Mouse (Mus musculus) Patski (cell line): Measurements from ENCODE around the gene Parp11. TPM values are rescaled to one million over a fixed set of nuclear protein-coding genes. Genes with fewer than 3 reads are reported as not detected.

Experiments used
- ATAC-seq: fragments of 100-300 bp; one replicate; pipeline ENCODE4 v1.8.0; 2021
- CTCF ChIA-PET: fragments of 350-600 bp; sonication (Branson Sonifier 250); formaldehyde crosslinking; loops from one replicate; lab custom pipeline; 2022; ENCODE audit warnings: inconsistent platforms; lab: Charles Lee
- POLR2A ChIA-PET: fragments of 350-600 bp; sonication (Branson Sonifier 250); formaldehyde crosslinking; loops from one replicate; lab custom pipeline; 2022; ENCODE audit warnings: antibody characterized with exemption, inconsistent platforms; lab: Charles Lee
- DNase-seq: peaks from one replicate; pipeline ENCODE4 v3.0.0-alpha.2; 2011; ENCODE audit warnings: low read depth, low spot score
- H3K27me3 ChIP-seq: fragments of 371-371 bp; one replicate; pipeline ENCODE4 v1.5.1; 2021
- CTCF ChIP-seq: fragments of 100-300 bp; IDR thresholded peaks from one replicate; pipeline ENCODE4 v1.5.1; 2021
- in situ Hi-C: fragments of 300-500 bp; cut with MboI; formaldehyde crosslinking; loops from 3 replicates; pipeline ENCODE4 v1.11.1; 2018; ENCODE audit warnings: low pct_unique_long_range_greater_than_20kb, mixed read lengths
- polyA plus RNA-seq: library from polyadenylated mRNA; unstranded; gene quantifications from one replicate; pipeline ENCODE4 v1.2.3, GENCODE M21; 2021

The Parp11 gene
- polyA plus RNA-seq, 1 experiment from 2014 or later, result 17.2 TPM

DNA sequence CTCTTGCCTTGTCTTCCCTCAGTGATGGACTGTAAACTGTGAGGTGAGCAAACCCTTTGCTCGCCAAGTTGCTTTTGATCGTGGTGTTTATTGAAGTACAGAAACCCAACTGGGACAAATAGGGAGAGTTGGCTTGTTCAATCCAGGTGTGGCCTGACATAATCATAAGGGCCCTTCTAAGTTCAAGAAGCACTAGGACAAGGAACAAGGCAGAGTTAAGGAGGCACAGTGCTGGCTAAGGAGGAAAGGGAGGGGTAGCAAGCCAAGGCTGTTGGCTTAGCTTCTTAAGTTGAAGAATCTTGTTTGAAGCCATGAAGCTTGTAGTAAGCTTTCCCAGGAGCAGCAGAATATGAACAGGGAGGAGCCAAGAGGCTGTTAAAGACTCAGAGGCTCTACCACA is 13.1 kb downstream of the Parp11 start:
- no peaks in the 10 kb centered on the region for H3K27me3 ChIP-seq
- no peak for TF ChIP-seq CTCF
- ChIA-PET POLR2A (no interaction called here), CTCF (interaction anchor here (0.7 to 0.9 kb wide), 2 partner anchors 19 to 318 kb away, joined by 3 read pairs; no protein-coding TSS in a partner anchor)
- no peak for DNase-seq
- in situ Hi-C loops, result loop anchor here (10.0 kb wide), 1 partner anchor 515 kb away; no protein-coding TSS in a partner anchor
- no peak for ATAC-seq

DNA sequence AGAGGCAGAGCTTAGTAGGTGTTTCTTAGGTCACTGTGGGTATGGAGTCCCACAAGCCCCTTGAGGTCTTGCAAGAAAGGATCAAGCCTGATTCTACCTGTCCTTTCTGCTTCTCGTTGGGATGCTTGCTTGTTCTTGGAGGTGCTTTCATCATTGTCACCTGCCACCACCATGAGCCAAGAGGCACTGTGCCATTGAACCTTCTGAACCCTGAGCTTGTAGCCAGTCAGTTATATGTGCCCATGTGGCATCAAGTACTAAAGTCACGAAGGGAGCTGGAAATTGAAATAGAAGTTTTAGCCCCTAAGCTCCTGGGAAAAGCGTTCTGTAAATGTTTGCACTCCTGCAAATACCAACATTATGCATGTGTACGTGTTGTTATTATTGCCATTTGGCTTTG is 14.9 kb downstream of the Parp11 start:
- in situ Hi-C loops, result no loop called here
- ChIA-PET CTCF (interaction anchor here (0.7 to 1.3 kb wide), 2 partner anchors 10 to 34 kb away, joined by 3 read pairs; no protein-coding TSS in a partner anchor), POLR2A (interaction anchor here (1.5 kb wide), 1 partner anchor 9 kb away, joined by 7 read pairs; no protein-coding TSS in a partner anchor)
- no peak for TF ChIP-seq CTCF
- H3K27me3 ChIP-seq, result no peaks in the 10 kb centered on the region
- DNase-seq (no peak), ATAC-seq (no peak)

DNA sequence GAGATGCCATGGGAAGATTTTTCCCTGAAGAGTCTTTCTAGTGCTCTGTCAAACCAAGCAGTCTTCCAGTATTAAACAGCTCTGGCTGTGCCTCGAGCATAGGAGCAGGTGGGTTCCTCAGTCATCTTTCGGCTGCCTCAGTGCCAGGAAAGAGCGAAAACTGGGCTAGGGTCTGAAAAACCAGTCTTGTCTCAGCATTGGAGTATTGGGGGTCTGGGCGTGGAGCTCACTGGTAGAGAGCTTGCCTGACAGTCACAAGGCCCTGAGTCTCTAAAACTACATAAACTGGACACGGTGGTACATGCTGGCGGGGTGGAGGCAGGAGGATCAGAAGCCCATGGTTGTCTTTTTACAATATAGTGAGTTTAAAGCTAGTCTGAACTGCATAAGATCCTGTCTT is 15.6 kb downstream of the Parp11 start:
- DNase-seq (no peak), ATAC-seq (no peak)
- ChIA-PET CTCF (interaction anchor here (0.7 to 1.3 kb wide), 3 partner anchors 10 to 319 kb away, joined by 3 read pairs; no protein-coding TSS in a partner anchor), POLR2A (interaction anchor here (1.5 kb wide), 1 partner anchor 9 kb away, joined by 7 read pairs; no protein-coding TSS in a partner anchor)
- in situ Hi-C loops, result no loop called here
- no peak for TF ChIP-seq CTCF
- no peaks in the 10 kb centered on the region for H3K27me3 ChIP-seq

DNA sequence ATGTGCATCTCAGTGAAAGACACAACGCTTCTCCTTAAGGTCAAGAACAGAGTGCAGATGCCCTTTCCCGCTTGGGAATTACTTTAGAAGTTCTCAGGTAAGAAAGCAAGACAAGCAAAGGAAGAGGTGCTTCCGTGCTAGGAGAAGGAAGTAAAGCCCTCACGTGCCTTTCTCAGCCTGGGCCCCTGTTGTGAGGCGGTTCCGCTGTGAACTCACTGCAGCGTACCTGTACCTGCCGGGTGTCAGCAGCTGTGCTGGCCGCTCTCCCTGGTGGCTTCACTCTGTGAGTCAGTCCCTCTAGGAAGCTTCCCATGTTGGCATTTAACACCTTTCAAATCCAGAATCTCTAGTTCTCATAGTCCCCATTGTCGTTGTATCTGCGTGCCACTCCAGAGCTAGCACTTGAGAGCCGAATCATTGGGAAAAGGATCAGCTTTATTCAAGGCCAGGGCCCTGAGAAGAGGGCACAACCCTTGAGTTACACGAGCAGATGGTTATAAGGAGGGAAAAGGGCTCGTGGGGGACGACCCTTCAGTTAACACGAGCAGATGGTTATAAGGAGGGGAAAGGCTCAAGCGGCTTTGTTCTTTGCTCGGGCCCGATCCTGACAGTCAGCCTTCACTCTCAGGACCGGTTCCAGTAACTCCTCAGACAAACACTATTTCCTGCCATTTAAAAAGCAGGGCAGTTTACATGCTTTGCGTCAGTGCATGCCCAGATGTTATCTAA is 16.8 kb downstream of the Parp11 start:
- in situ Hi-C loops, result no loop called here
- no peaks in the 10 kb centered on the region for H3K27me3 ChIP-seq
- TF ChIP-seq CTCF, result no peak
- ATAC-seq (no peak), DNase-seq (no peak)
- ChIA-PET POLR2A (no interaction called here), CTCF (interaction anchor here (1.1 kb wide), 1 partner anchor 17 kb away, joined by 4 read pairs; no protein-coding TSS in a partner anchor)

DNA sequence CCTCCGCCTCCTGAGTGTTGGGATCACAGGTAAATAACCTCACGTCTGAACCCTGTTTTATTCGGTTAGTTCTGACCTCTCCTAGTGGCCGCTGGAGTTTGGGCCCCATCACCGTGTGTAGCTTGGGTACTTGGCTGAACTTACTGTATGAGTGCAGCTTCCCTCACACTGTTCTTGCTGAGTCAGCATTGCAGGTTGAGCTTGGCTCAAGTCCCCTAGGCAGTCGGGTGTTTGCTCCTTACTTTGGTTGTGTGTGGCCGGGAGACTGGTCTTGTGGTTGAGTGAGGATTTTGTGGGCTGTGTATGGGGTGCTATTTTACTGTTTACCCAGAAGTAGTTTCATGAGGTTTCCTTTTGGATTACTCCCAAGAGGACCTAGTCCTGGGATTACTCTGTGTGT is 17.9 kb downstream of the Parp11 start:
- ATAC-seq (no peak), DNase-seq (no peak)
- in situ Hi-C loops, result no loop called here
- no peaks in the 10 kb centered on the region for H3K27me3 ChIP-seq
- ChIA-PET POLR2A (interaction anchor here (1.1 kb wide), 1 partner anchor 9 kb away, joined by 3 read pairs; no protein-coding TSS in a partner anchor), CTCF (interaction anchor here (0.9 kb wide), 1 partner anchor 9 kb away, joined by 3 read pairs; no protein-coding TSS in a partner anchor)
- TF ChIP-seq CTCF, result no peak

DNA sequence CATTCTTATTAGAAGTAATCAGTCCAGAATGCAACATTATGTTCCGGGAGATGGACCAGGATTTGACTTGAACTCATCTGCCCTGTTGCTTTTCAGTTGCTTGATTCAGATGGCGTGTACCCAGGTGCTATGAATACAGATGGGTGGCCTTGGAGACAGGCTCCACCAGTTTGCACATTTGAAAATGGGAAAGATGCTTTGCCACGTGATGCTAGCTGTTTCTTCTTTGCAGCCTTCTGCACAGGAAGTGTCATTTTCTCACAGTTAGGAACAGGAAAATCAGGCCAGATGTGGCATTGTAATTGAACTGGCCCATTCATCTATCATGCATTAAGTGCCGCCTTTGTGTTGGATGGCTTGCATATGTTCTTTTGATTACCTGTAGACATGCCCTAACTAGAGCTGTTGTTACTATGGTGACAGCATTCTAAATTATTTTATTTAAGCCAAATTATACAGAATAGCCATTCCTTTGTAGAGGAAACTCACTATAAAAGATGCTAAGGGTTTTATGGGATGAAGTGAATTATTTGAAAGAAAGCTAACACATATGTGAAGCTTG is 20.2 kb downstream of the Parp11 start:
- CTCF ChIA-PET, result interaction anchor here (1.2 kb wide), 1 partner anchor 12 kb away, joined by 4 read pairs; no protein-coding TSS in a partner anchor
- POLR2A ChIA-PET, result no interaction called here
- in situ Hi-C loops, result no loop called here
- DNase-seq (no peak), ATAC-seq (no peak)
- no peak for TF ChIP-seq CTCF
- no peaks in the 10 kb centered on the region for H3K27me3 ChIP-seq

DNA sequence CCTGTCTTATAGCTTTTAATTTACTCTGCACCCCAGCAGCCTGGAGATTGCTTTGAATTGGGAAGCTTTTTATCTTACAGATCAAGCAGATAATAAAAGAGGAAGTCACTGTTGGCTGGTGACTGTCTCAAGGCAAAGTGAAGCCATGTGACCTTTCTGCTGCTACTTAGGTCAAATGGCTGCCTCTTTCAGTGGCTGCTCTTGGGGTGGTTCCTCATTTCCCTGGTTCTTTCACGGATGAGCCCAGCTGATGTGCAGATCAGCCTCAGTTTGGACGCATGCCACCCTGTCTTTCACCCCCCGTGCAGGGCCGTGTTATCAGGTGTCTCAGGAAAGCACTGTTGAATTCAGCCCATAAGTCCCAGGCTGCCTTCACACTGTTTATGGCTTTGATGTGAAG is 25.4 kb downstream of the Parp11 start:
- in situ Hi-C loops, result no loop called here
- TF ChIP-seq CTCF, result no peak
- DNase-seq, result no peak
- ChIA-PET POLR2A (no interaction called here), CTCF (interaction anchor here (0.9 to 1.2 kb wide), 3 partner anchors 9 to 17 kb away, joined by 3 read pairs; no protein-coding TSS in a partner anchor)
- ATAC-seq, result no peak
- H3K27me3 ChIP-seq, result no peaks in the 10 kb centered on the region

DNA sequence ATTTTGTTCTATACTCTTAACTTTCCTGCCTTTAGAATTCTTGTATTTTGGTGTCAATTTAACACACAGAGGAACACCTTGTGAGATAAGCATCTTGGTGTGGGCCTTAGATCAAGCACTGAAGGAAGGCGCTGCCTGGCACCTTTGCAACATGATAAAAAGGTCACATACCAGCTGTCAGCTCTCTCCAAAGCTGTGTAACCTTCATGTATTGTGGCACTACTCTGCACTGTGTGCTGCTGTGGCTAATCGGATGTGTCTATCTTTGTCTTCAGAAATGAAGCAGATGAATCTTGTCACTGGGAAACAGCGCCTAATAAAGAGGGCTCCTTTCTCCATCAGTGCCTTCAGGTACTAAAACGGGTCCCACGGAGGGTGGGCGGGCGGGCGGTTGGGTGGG is 27.3 kb downstream of the Parp11 start:
- ChIA-PET POLR2A (no interaction called here), CTCF (interaction anchor here (1.3 kb wide), 1 partner anchor 9 kb away, joined by 3 read pairs; no protein-coding TSS in a partner anchor)
- TF ChIP-seq CTCF, result no peak
- no peak for DNase-seq
- no peak for ATAC-seq
- in situ Hi-C loops, result no loop called here
- H3K27me3 ChIP-seq, result no peaks in the 10 kb centered on the region

DNA sequence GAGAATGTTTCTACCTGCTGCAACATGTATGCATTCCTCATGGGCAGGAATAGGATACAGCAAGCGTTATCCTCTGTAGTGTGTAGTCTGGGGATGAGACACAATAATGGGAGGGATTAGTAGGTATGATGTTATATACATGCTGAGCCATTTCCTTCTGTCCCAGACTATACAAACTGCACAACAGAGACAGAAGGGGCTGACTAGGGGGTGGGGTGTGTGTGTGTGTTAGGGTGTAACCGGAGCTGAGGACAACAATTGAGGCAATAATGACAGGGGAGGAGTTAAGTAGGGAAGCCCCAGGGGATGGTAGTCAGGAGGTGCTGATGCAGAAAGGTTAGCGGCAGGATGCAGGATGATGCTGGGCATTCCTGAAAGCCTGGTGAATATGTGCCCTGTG is 28.6 kb downstream of the Parp11 start:
- no peak for TF ChIP-seq CTCF
- DNase-seq, result no peak

DNA sequence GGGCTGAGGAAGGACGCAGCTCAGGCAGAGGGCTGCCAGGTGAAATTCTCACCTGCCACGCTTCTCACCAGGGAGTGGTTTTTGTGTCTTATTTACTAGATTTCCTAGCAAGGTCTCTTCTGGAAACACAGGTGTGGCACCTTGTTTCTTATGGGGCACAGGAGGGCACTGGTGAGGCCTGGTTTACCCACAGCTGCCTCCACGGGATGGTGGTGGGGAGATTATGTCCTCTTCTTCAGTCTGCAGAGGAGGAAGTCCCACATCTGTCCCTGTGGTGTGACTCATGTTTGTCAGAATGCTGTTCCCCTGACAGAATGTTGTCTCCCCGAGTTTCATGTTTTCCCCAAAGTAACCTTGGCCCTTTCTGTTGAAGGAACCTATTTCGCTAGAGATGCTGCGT is 44.4 kb downstream of the Parp11 start:
- no peak for TF ChIP-seq CTCF
- CTCF ChIA-PET, result interaction anchor here (1.9 kb wide), 1 partner anchor 10 kb away, joined by 5 read pairs; no protein-coding TSS in a partner anchor
- DNase-seq (no peak), ATAC-seq (no peak)
- POLR2A ChIA-PET, result no interaction called here
- H3K27me3 ChIP-seq, result no peaks in the 10 kb centered on the region
- in situ Hi-C loops, result no loop called here

More for the DNA sequence above, 28.6 kb downstream of the Parp11 start:
- ChIA-PET POLR2A (no interaction called here), CTCF (no interaction called here)
- ATAC-seq, result no peak
- in situ Hi-C loops, result no loop called here
- no peaks in the 10 kb centered on the region for H3K27me3 ChIP-seq
